Mouse (Mus musculus) cortical plate, adult 2 months (tissue): Measurements from ENCODE around the gene Pfn1. TPM values are rescaled to one million over a fixed set of nuclear protein-coding genes. Genes with fewer than 3 reads are reported as not detected.

Source experiments
- H3K27ac ChIP-seq: fragments of 200-500 bp; 2 replicates; pipeline ENCODE4 v1.5.1; 2012; ENCODE audit warnings: low read length, control low read depth, inconsistent platforms; ENCODE audit not compliant: insufficient read depth
- H3K4me1 ChIP-seq: fragments of 200-500 bp; 2 replicates; pipeline ENCODE4 v1.6.1; 2011; ENCODE audit warnings: low read length; ENCODE audit not compliant: control insufficient read depth, insufficient read depth
- H3K4me3 ChIP-seq: fragments of 200-500 bp; 2 replicates; pipeline ENCODE4 v1.5.1; 2011; ENCODE audit warnings: mild to moderate bottlenecking, low read length, control low read depth; ENCODE audit not compliant: insufficient read depth
- CTCF ChIP-seq: fragments of 200-500 bp; IDR thresholded peaks from 2 replicates; pipeline ENCODE4 v1.5.1; 2011; ENCODE audit warnings: mild to moderate bottlenecking, control low read depth, low read length; ENCODE audit not compliant: insufficient read depth; ENCODE audit errors: extremely low read depth
- POLR2A ChIP-seq: fragments of 200-500 bp; IDR thresholded peaks from 2 replicates; pipeline ENCODE4 v1.6.1; 2011; ENCODE audit warnings: mild to moderate bottlenecking, low read length, control low read depth; ENCODE audit not compliant: insufficient read depth; ENCODE audit errors: extremely low read depth
- polyA plus RNA-seq: library from polyadenylated mRNA; depleted of rRNA; stranded (reverse); fragments of >200 nt; gene quantifications from 2 replicates; pipeline ENCODE4 v1.2.3, GENCODE M21; 2012

Gene Pfn1
- polyA plus RNA-seq, 1 experiment = 277 TPM

DNA sequence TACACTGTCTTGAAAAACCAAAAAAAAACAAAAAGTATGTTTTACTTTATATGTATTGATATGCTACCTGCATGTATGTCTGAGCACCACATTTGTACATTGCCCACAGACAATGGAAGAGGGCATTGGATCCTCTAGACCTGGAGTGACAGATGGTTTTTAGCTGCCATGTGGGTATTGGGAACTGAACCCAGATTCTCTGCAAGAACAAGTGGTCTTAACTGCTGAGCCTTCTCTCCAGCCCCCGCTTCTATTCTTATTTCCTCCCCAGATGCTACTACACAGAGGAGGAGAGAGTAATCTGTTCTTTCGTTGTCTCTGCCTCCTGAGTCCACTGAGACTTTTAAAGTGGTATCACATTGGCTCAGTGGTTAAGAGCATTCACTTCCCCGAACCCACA lies 39.1 kb upstream of the Pfn1 start:
- peaks cover 2% of the 10 kb centered on the region for H3K4me1 ChIP-seq
- TF ChIP-seq POLR2A = no peak
- no peak for TF ChIP-seq CTCF
- no peak overlapping the region for H3K27ac ChIP-seq
- no peak overlapping the region for H3K4me3 ChIP-seq

- Histone ChIP-seq H3K4me1 (peaks cover 4% of the 10 kb centered on the region), H3K4me3 (no peak overlapping the region), H3K27ac (no peak overlapping the region)
- TF ChIP-seq CTCF = no peak
- no peak for TF ChIP-seq POLR2A
These were observed 35.1 kb upstream of the Pfn1 start for GRCm38 (mm10) chr11:70689578-70689977.

DNA sequence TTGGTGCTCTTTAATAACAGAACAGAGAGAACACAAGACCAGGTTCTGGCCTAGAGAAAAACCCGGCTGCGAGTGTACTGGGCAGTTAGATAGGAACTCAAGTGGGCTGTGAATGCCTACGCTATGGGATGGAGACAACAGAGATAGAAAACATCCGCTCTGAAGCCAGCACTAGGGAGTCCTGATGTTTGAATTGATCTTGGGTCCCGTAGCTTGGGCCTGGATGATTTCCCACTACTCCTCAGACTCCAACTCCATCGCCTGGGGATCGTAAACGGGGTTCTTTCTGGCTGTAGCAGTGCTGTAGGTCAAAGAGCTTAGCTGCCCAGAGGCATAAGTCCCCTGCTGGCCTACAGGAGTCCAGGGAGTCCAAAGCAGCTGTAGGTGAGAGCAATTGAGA lies 33.9 kb upstream of the Pfn1 start:
- no peak for TF ChIP-seq CTCF
- TF ChIP-seq POLR2A = no peak
- peaks cover 4% of the 10 kb centered on the region for H3K4me1 ChIP-seq
- peak overlapping the region; percentile 87 for H3K4me3 ChIP-seq
- H3K27ac ChIP-seq = peak overlapping the region; percentile 92

- H3K4me3 ChIP-seq = peak within 1 kb of the TSS; percentile 87
- peaks cover 6% of the 10 kb centered on the region for H3K4me1 ChIP-seq
- TF ChIP-seq POLR2A = peak; percentile 79; the same call in 1 of the 2 replicates
- TF ChIP-seq CTCF = 0 out of 2 replicates have a peak, but pooled peaks have one; percentile 14
- peak within 1 kb of the TSS; percentile 92 for H3K27ac ChIP-seq
These were observed 33.3 kb upstream of the Pfn1 start, which contains the start of gene Camta2 for GRCm38 (mm10) chr11:70687601-70688199. TSS of gene Camta2 (minus strand) at chr11:70688105.

DNA sequence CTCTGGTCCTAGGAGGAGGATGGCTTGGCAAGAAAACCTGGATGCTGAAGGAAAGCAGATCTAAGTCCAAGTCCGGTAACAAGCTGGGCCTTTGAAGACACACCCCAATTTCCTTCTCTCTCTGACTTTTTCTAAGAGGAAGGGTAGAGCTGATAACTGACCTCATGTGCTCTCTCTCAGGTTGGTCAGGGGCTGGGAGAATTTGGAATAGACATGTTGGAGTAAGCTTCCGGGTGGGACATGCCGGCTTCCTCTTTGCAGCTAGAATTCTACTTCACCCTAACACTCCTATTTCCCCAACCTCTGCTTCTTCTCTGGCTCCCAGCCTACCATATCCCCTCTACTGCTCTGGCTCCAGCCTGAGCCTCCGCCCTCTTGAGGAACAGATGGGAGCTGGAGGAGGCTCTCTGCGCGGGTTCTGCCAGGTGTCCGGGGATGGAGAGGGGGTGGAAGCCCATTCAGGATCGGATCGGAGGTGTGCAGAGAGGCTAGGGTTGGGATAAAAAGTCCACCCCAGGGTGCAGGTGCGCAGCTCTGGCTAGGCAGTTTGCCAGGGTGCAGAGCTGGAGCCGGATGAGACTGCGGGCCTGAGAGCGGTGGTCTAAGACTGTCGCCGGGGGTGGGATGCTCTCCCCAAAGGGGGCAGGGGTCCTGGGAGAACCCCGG lies 32.6 kb upstream of the Pfn1 start:
- Histone ChIP-seq H3K4me3 (peak overlapping the region; percentile 87), H3K4me1 (peaks cover 8% of the 10 kb centered on the region), H3K27ac (peak overlapping the region; percentile 92)
- TF ChIP-seq CTCF = no peak
- TF ChIP-seq POLR2A = 0 out of 2 replicates have a peak, but pooled peaks have one; percentile 17

DNA sequence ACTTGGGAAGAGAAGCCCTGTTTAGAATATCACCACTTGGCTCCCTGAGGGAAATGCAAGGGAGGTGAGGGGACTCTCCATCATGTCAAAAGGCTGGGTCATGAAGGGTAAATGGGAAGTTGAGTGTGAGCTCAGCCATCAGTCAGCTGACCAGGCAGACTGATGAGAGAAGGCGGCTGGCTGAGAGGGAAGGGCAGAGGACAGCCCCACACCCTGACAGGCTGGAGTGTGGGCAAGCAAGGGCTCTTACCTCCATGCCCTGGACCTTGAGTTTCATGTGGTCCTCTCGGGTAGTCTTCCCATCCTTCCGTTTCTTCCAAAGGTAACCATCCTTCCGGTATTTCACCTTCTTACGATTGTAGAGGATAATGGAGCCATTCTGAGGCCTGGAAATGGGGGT lies 29.2 kb upstream of the Pfn1 start:
- H3K4me1 ChIP-seq = peaks cover 8% of the 10 kb centered on the region
- H3K4me3 ChIP-seq = no peak overlapping the region
- 0 out of 2 replicates have a peak overlapping the region, but pooled peaks have one; percentile 25 for H3K27ac ChIP-seq
- peak; percentile 13; the same call in 1 of the 2 replicates for TF ChIP-seq POLR2A
- TF ChIP-seq CTCF = no peak

DNA sequence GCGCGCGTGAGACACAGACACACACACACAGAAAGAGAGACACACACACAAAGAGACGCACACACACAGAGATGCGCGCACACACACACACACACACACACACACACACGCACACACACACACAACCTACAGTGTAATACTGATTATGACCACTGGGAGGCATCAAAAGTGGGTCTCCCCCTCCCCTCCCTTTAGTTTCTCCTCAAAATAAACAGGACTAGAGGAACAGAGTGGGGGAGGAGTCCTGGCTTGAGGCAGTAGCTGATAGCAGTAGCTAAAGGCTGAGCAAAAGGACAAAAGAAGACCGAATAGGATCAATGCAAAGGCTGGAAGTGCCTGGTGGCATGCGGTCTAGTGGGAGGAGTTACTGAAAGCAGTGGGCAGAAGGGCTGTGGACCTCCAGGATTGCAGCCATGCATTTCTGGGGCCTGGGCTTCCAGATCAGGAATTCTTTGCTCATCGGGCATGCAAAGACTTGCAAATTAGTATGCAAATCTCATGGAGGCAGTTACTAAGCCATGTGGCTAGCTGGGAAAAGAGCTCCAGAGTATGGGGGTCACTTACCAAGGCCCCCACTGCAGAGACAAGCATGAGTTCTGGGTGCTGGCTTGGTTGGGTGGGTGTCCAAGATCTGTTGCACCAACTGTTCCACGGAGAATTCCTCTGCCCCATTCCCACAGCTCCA lies 27.6 kb upstream of the Pfn1 start:
- Histone ChIP-seq H3K4me3 (no peak overlapping the region), H3K27ac (no peak overlapping the region), H3K4me1 (peaks cover 5% of the 10 kb centered on the region)
- TF ChIP-seq POLR2A (no peak), CTCF (peak; percentile 55)

DNA sequence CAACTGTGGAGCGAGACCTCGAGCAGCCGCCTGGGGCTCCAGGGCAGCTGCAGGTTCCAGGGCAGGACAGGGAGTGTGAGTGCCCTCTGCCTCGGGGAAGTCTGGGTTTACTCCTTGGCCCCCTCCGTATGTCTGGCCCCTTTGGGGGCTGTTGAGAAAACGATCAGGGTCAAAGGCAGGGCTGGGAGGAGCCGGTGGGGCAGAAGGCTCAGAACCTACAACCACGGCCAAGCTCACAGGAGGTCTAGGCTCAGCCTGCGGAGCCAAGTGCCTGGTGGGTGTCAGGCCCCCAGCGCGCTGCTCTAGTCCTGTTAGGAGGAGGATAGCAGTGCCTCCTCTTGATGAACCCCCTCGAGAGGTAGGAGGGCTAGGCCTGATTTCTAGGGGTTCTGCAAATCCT lies 26.7 kb upstream of the Pfn1 start:
- H3K4me1 ChIP-seq = peaks cover 5% of the 10 kb centered on the region
- no peak overlapping the region for H3K27ac ChIP-seq
- no peak overlapping the region for H3K4me3 ChIP-seq
- no peak for TF ChIP-seq POLR2A
- no peak for TF ChIP-seq CTCF

DNA sequence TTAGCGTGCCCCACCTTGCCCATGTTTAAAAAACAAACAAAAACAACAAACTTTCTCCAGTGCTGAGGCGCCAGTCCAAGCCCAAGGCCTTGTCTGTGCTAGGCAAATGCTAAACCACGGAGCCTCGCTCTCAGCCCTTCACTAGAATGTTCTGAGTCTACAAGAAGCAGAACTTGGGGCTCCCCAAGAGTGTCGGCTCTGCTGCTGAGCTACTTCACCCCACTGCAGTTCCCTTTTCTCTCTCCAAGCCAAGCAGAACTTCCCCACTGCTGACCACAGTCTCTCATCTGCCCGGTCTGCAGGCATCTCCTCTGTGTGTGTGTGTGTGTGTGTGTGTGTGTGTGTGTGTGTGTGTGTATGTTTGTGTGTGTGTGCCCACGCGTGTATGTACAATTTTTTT lies 25.4 kb upstream of the Pfn1 start:
- Histone ChIP-seq H3K4me3 (no peak overlapping the region), H3K4me1 (peaks cover 5% of the 10 kb centered on the region), H3K27ac (no peak overlapping the region)
- TF ChIP-seq POLR2A (no peak), CTCF (no peak)

DNA sequence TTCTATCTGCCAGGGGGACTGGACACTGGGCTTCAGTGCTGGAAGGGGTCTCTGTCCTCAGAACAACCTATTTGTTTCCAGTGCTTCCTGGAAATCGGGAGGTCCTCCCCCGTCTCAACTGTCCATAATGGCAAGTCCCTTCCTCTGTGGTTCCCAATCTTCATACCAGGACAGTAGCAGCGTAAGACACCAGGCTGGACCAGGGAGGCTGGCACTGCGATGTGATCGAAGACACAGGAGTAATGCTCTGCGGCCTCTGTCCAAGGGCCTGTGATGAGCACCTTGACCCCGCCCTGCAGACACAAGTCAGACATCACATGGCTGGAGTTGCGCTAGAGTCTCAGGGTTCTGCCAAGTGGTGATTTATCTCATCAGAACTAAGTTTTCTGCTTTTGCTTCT lies 24.9 kb upstream of the Pfn1 start:
- peaks cover 5% of the 10 kb centered on the region for H3K4me1 ChIP-seq
- no peak for TF ChIP-seq POLR2A
- no peak for TF ChIP-seq CTCF
- H3K4me3 ChIP-seq = no peak overlapping the region
- no peak overlapping the region for H3K27ac ChIP-seq
